Mouse (Mus musculus): ENCODE measurements around the gene Csta1. TPM values are rescaled to one million over a fixed set of nuclear protein-coding genes. Genes with fewer than 3 reads are reported as not detected.
A peak's percentile ranks its signal among the peaks of the same experiment; 100 is the strongest.

Csta1 gene
- total and polyA plus RNA-seq, 3 experiments: not detected

GRCm38 (mm10) chr16:36071450-36072379 is 59.3 kb downstream of the Csta1 start, which contains the start of the genes Fam162a and Ccdc58 (continued):
- no peak for TF ChIP-seq RAD21 (IDR thresholded peaks at IDR 0.05; ENCODE audit: low read depth, low read length)

GRCm38 (mm10) chr16:36071071-36071449 is 60.0 kb downstream of the Csta1 start:
- H3K36me3 ChIP-seq (ENCODE audit: control insufficient read depth in 1 of 2, insufficient read depth in 2 of 2, low read length in 2 of 2): peaks cover 0 to 39% of the 10 kb centered on the region in 2 experiments; a peak in 3 of 4 replicates
- H3K79me2 ChIP-seq (ENCODE audit: control insufficient read depth, insufficient read depth, low read length, poor library complexity): peaks cover 46% of the 10 kb centered on the region
- peak overlapping the region; percentile 35 for H3K27ac ChIP-seq (ENCODE audit: control insufficient read depth, low read depth, low read length)
- DNase-seq (ENCODE audit: low read depth, low spot score): no peak
- H3K9ac ChIP-seq (ENCODE audit: control insufficient read depth, low read depth, low read length, poor library complexity, severe bottlenecking): peak overlapping the region; percentile 83
- peaks cover 0 to 27% of the 10 kb centered on the region in 2 experiments for H3K4me1 ChIP-seq (ENCODE audit: control insufficient read depth in 1 of 2, insufficient read depth in 2 of 2, low read length in 2 of 2)
- no peaks in the 10 kb centered on the region for H3K9me3 ChIP-seq (replicated peaks; ENCODE audit: insufficient read depth, low read length)
- H3K4me3 ChIP-seq (ENCODE audit: control insufficient read depth in 1 of 2, insufficient read depth in 1 of 2, low read depth in 2 of 2, low read length in 2 of 2): peak overlapping the region; percentile 94 to 99
- no peaks in the 10 kb centered on the region for H3K27me3 ChIP-seq (ENCODE audit: control insufficient read depth in 1 of 2, insufficient read depth in 2 of 2, low read length in 2 of 2)
- TF ChIP-seq NELFE (IDR thresholded peaks at IDR 0.05; ENCODE audit: low read depth, low read length): no peak
- TF ChIP-seq CHD1 (IDR thresholded peaks at IDR 0.05; ENCODE audit: low read depth, low read length): no peak

Other genes with a start within 250 kb of the Csta1 start
- gene Parp9, start 192.8 kb downstream of the Csta1 start, total RNA-seq (2012; rRNA removed): 3.0 and 3.4 TPM in 2 replicates
- 1 to 10 TPM in 1 of 2 experiments, not detected in 1; 5.3 TPM for gene Parp9, start 192.8 kb downstream of the Csta1 start, polyA plus RNA-seq (2012; ENCODE audit: insufficient read depth in 1 of 2, insufficient read length in 2 of 2, low read depth in 1 of 2, low replicate concordance in 2 of 2, missing spikeins in 1 of 2)
- 3.5 and 3.9 TPM in 2 replicates for gene Dtx3l, start 192.1 kb downstream of the Csta1 start, total RNA-seq (2012; rRNA removed)
- gene Dtx3l, start 192.1 kb downstream of the Csta1 start, polyA plus RNA-seq (2012; ENCODE audit: insufficient read depth in 1 of 2, insufficient read length in 2 of 2, low read depth in 1 of 2, low replicate concordance in 2 of 2, missing spikeins in 1 of 2): 1 to 10 TPM in 1 of 2 experiments, not detected in 1; 6.0 TPM
- gene Kpna1, start 152.5 kb downstream of the Csta1 start, total RNA-seq (2012; rRNA removed): 24.5 and 25.2 TPM in 2 replicates
- 10 to 100 TPM in 1 of 2 experiments, not detected in 1; 34.9 TPM for gene Kpna1, start 152.5 kb downstream of the Csta1 start, polyA plus RNA-seq (2012; ENCODE audit: insufficient read depth in 1 of 2, insufficient read length in 2 of 2, low read depth in 1 of 2, low replicate concordance in 2 of 2, missing spikeins in 1 of 2)
- 2.1 and 3.3 TPM in 2 replicates for gene Wdr5b, start 90.1 kb downstream of the Csta1 start, total RNA-seq (2012; rRNA removed)
- 1 to 10 TPM in 1 of 2 experiments, not detected in 1; 1.7 TPM for gene Wdr5b, start 90.1 kb downstream of the Csta1 start, polyA plus RNA-seq (2012; ENCODE audit: insufficient read depth in 1 of 2, insufficient read length in 2 of 2, low read depth in 1 of 2, low replicate concordance in 2 of 2, missing spikeins in 1 of 2)
- gene Fam162a, start 59.6 kb downstream of the Csta1 start, total RNA-seq (2012; rRNA removed): 111 and 120 TPM in 2 replicates
- 100 to 1,000 TPM in 1 of 2 experiments, not detected in 1; 129 TPM for gene Fam162a, start 59.6 kb downstream of the Csta1 start, polyA plus RNA-seq (2012; ENCODE audit: insufficient read depth in 1 of 2, insufficient read length in 2 of 2, low read depth in 1 of 2, low replicate concordance in 2 of 2, missing spikeins in 1 of 2)
- gene Ccdc58, start 59.6 kb downstream of the Csta1 start, total RNA-seq (2012; rRNA removed): 183 and 203 TPM in 2 replicates
- gene Ccdc58, start 59.6 kb downstream of the Csta1 start, polyA plus RNA-seq (2012; ENCODE audit: insufficient read depth in 1 of 2, insufficient read length in 2 of 2, low read depth in 1 of 2, low replicate concordance in 2 of 2, missing spikeins in 1 of 2): 10 to 100 TPM in 1 of 2 experiments, not detected in 1; 98.3 TPM
- gene Stfa2l1, start 25.6 kb upstream of the Csta1 start, total RNA-seq (2012; rRNA removed): not detected in 2 replicates
- gene Stfa2l1, start 25.6 kb upstream of the Csta1 start, polyA plus RNA-seq (2012; ENCODE audit: insufficient read depth in 1 of 2, insufficient read length in 2 of 2, low read depth in 1 of 2, low replicate concordance in 2 of 2, missing spikeins in 1 of 2): not detected
- not detected in 2 replicates for gene Gm5483, start 53.0 kb upstream of the Csta1 start, total RNA-seq (2012; rRNA removed)
- gene Gm5483, start 53.0 kb upstream of the Csta1 start, polyA plus RNA-seq (2012; ENCODE audit: insufficient read depth in 1 of 2, insufficient read length in 2 of 2, low read depth in 1 of 2, low replicate concordance in 2 of 2, missing spikeins in 1 of 2): not detected
- not detected in 2 replicates for gene Gm5416, start 79.2 kb upstream of the Csta1 start, total RNA-seq (2012; rRNA removed)
- not detected for gene Gm5416, start 79.2 kb upstream of the Csta1 start, polyA plus RNA-seq (2012; ENCODE audit: insufficient read depth in 1 of 2, insufficient read length in 2 of 2, low read depth in 1 of 2, low replicate concordance in 2 of 2, missing spikeins in 1 of 2)
- gene 2010005H15Rik, start 90.2 kb upstream of the Csta1 start, total RNA-seq (2012; rRNA removed): 0.29 and 0.46 TPM in 2 replicates
- under 1 TPM in 1 of 2 experiments, not detected in 1; 0.11 TPM for gene 2010005H15Rik, start 90.2 kb upstream of the Csta1 start, polyA plus RNA-seq (2012; ENCODE audit: insufficient read depth in 1 of 2, insufficient read length in 2 of 2, low read depth in 1 of 2, low replicate concordance in 2 of 2, missing spikeins in 1 of 2)
- gene Stfa1, start 145.7 kb upstream of the Csta1 start, total RNA-seq (2012; rRNA removed): not detected in 2 replicates
- not detected for gene Stfa1, start 145.7 kb upstream of the Csta1 start, polyA plus RNA-seq (2012; ENCODE audit: insufficient read depth in 1 of 2, insufficient read length in 2 of 2, low read depth in 1 of 2, low replicate concordance in 2 of 2, missing spikeins in 1 of 2)
- not detected in 2 replicates for gene BC117090, start 203.1 kb upstream of the Csta1 start, total RNA-seq (2012; rRNA removed)
- not detected for gene BC117090, start 203.1 kb upstream of the Csta1 start, polyA plus RNA-seq (2012; ENCODE audit: insufficient read depth in 1 of 2, insufficient read length in 2 of 2, low read depth in 1 of 2, low replicate concordance in 2 of 2, missing spikeins in 1 of 2)
- not detected in 2 replicates for gene BC100530, start 236.5 kb upstream of the Csta1 start, total RNA-seq (2012; rRNA removed)
- not detected for gene BC100530, start 236.5 kb upstream of the Csta1 start, polyA plus RNA-seq (2012; ENCODE audit: insufficient read depth in 1 of 2, insufficient read length in 2 of 2, low read depth in 1 of 2, low replicate concordance in 2 of 2, missing spikeins in 1 of 2)